Mouse (Mus musculus) cortical plate, adult 2 months (tissue): Measurements from ENCODE around the gene Syncrip.

Source experiments
- CTCF ChIP-seq: fragments of 200-500 bp; IDR thresholded peaks from 2 replicates; pipeline ENCODE4 v1.5.1; 2011; ENCODE audit warnings: mild to moderate bottlenecking, control low read depth, low read length; ENCODE audit not compliant: insufficient read depth; ENCODE audit errors: extremely low read depth
- POLR2A ChIP-seq: fragments of 200-500 bp; IDR thresholded peaks from 2 replicates; pipeline ENCODE4 v1.6.1; 2011; ENCODE audit warnings: mild to moderate bottlenecking, low read length, control low read depth; ENCODE audit not compliant: insufficient read depth; ENCODE audit errors: extremely low read depth

- no peak for TF ChIP-seq CTCF
- no peak for TF ChIP-seq POLR2A
These were observed 2.3 kb downstream of the Syncrip start for GRCm38 (mm10) chr9:88480120-88480519.
